Mouse (Mus musculus) ES-E14 (cell line): ENCODE measurements around the gene Ifit1bl1.
"Not testable (repeated sequence)": the region's sequence is repeated elsewhere in the genome, so short reads cannot be mapped to it uniquely, and the experiment has no call there.

Experiments used
- CHD2 ChIP-seq: IDR thresholded peaks from 2 replicates; pipeline ENCODE4 v1.6.1; 2014; ENCODE audit warnings: mild to moderate bottlenecking, low read depth, low read length, inconsistent platforms
- HCFC1 ChIP-seq: IDR thresholded peaks from 2 replicates; pipeline ENCODE4 v1.6.1; 2012; ENCODE audit warnings: low read length, inconsistent platforms, borderline replicate concordance; ENCODE audit not compliant: insufficient read depth
- MAFK ChIP-seq: IDR thresholded peaks from 2 replicates; pipeline ENCODE4 v1.6.1; 2014; ENCODE audit warnings: mild to moderate bottlenecking, low read depth, low read length, inconsistent platforms; ENCODE audit not compliant: insufficient read depth
- ZC3H11A ChIP-seq: IDR thresholded peaks from 2 replicates; pipeline ENCODE4 v1.6.1; 2012; ENCODE audit warnings: low read depth, mild to moderate bottlenecking, inconsistent platforms, low read length, borderline replicate concordance
- ZNF384 ChIP-seq: IDR thresholded peaks from 2 replicates; pipeline ENCODE4 v1.6.1; 2012; ENCODE audit warnings: low read depth, low read length, inconsistent platforms

DNA sequence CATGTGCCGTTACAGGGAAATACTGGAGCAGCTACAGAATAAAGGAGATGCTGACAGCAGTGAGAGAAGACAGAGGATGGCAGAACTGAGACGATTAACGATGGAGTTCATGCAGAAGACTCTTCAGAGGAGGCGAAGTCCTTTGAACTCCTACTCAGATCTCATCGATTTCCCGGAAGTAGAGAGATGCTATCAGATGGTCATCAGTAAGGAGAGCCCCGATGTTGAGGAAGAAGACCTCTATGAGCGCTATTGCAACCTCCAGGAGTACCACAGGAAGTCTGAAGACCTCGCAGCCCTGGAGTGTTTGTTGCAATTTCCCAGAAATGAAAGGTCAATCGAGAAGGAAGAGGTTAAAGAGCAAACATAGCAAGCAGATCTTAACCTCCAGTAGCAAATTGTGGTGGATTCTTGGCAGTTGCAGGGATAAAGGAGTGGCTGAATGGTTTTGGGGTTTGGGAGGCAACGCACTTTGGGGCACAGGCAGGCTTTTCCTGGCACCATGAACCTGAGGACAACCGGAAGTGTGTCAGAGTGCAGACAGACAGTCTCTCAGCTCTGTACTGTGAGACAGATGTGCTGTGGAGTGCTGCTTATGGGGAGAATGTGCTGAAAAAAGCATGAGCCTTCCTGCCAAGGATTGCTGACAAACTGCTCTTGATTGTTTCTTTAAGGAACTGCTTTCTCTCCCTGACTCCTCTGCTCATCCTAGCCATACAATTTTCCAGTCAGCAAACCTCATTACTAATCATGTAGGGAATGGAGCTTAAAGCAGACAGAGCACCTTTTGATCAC, 13.7 kb downstream of the Ifit1bl1 start:
- not testable (repeated sequence) for TF ChIP-seq MAFK, CHD2, ZNF384, ZC3H11A, HCFC1
